Mouse (Mus musculus) cerebellum, adult 11 months (tissue): ENCODE measurements around the gene Gm21915.

ENCODE experiments used
- DNase-seq: peaks from one replicate; pipeline ENCODE4 v3.0.0; 2022

The Gm21915 gene

DNA sequence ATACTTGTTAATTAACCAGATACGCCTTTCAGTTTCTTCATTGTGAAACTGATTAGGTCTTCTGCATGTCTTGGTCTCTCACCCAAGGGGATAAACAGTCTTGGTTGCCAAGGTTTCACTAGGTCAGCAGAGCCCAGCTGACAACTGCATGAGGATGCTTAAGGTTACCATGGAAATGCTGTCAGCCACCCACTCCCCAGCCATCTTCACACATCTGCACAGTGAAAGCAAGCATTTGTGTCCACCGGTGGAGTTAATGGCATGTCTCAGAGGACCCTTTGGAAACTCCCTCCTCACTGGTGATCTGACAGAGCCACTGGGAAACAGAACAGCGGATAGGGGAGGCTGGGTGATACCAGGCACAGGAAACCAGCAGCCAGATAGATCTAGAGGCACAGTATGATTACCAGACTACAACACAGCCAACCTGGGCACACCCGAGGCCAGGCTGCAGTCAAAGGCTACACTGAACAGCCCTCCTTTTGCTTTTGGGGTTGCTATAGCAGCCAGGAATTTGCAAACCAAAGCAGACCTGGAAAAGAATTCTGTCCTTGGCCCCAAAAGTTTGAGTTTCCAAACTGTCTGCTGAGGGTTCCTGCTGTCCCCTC, 1.0 kb downstream of the Gm21915 start:
- no peak for DNase-seq

DNA sequence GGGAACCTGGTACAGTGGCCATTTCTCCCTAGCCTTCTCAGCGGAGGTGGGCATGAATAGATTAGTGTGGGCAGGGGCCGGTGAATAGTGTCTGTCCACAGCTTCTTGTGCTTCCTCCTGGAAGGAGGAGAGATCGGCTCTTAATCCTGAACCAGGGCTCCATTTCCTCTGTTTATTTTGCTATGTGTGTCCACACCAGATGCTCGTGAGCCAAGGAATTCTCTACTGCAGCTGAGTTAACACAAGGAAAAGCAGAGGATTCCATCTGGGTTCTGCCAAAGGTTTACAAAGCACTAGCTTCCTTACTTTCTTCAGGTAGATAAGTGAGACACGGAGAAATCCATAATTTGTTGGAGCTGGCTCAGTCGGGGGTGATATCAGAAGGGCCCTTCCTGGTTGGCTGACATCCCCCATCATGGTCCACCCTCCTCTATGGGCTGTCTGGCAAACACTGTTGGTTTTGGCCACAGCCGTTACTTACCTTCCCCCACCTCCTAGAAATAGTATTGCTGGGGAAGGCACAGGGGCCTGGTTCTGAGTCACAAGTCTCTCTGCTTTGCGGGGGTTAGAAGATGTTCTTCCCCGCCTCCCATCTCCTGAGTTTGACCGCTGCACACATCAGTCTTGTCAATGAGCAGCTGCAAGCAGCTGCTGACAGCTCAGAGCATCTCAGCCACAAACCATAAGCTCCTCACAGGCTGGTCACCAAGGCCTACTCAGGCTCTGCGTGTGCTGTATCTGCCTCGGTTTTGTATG, 5.0 kb downstream of the Gm21915 start:
- DNase-seq: no peak

DNA sequence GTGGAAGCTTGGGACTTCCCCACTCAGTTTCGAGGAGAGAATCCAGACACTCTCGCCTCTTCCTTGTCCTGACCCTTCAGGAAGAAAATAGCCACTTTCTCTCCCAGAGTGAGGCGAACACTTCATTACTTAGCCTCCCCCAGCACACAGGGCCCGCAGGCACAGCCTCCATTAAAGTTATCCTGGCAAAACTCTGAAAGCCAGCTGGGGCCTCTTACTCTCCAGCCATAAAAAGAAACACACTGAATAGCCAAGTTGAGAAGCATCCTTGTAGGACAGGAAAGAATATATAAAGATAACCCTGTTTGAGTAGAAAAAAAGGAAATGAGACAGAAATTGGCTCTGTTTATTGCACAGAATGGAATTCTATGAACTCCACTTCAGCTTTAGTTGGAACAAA, 8.2 kb downstream of the Gm21915 start:
- no peak for DNase-seq

GRCm38 (mm10) chr9:40685801-40686420, 15.5 kb downstream of the Gm21915 start, which contains the start of gene Clmp:
Gene Clmp (plus strand): TSS chr9:40685962.
- peak; percentile 52 for DNase-seq

DNA sequence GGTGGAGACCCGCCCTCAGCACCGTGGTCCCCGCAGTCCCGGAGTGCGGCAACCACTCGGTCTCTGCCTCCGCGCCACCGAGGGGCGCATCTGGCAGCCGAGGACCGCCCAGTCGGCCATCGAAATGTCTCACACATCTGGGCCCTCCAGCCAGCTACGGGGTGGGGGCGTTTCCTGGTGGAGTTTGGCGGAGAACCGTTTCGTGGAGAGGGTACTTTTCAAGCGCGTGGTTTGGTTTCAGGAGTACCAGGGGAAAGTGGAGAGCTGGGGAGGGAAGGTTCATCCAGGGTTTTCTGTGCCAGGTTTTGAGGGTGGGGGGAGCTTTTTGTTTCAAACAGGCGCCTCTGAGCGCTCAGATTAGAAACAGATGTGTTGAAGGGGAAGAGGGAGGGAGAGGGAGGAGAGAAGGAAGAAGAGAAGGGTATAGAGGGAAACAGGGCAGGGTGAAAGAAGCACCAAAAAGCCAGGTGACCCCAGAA, 16.0 kb downstream of the Gm21915 start:
- no peak for DNase-seq

- DNase-seq: no peak
These were observed 16.6 kb downstream of the Gm21915 start for GRCm38 (mm10) chr9:40687053-40687452.

DNA sequence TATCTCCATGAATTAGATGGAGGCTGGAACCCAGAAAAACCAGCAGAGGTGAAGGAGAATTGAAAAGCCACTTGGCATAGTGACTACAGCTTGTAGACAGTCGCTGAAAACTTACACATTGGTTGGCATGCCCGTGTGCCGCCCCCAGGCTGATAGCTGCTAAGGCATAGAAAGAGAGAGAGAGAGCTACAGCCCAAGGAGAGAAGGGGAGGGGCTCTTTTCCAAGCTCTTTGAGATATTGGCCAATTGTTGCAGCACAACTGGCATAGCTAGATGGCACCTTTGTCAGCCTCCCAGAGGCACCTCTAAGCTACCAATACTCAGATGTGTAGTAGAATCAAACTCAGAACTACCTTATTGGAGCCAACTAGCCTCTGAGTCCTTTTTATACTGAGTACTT, 17.1 kb downstream of the Gm21915 start:
- DNase-seq: no peak

- DNase-seq: no peak
These were observed 20.1 kb downstream of the Gm21915 start for GRCm38 (mm10) chr9:40690511-40690910.

GRCm38 (mm10) chr9:40693026-40693425, 22.6 kb downstream of the Gm21915 start:
- DNase-seq: no peak

DNA sequence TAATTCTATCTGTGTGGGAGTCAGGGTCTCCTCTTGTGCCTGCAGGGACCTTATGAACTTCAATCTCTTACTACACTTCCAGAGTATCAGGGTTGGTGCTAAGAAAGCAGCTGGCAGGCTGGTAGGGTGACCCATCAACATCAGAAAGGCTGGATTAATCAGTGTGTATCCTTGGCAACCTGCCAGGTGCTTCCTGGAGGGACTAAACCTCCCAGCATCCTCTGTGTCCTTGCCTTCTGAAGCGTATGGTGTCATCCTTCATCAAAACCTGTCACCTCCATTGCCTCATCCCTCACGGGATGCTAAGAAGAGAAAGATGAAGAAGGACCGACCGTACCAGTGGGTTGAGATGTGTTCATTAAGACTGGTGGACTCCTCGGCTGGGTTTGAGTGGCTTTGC, 23.4 kb downstream of the Gm21915 start:
- DNase-seq: peak; percentile 44

- DNase-seq: no peak
These were observed 23.9 kb downstream of the Gm21915 start for GRCm38 (mm10) chr9:40694284-40694683.

GRCm38 (mm10) chr9:40696086-40696485, 25.7 kb downstream of the Gm21915 start:
- DNase-seq: no peak

GRCm38 (mm10) chr9:40699194-40699593, 28.8 kb downstream of the Gm21915 start:
- no peak for DNase-seq

DNA sequence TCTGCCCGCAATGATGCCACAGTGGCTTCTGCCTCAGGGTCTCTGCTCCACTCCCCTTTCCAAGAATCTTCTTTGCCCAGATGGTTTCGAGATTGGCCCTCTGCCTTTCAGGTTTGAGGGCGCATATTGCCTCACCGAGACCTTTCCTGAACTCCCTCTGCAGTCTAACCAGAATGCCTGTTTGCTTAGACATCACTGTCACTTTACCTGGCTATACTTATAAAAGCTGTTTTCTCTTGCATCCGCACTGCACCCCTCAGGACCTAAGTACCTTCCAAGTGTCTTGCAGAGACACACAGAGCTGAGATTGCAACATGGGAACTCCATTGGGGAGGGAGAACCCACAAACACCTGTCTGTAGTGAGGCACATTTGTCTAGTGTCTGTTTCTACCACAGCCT, 29.8 kb downstream of the Gm21915 start:
- DNase-seq: no peak

DNA sequence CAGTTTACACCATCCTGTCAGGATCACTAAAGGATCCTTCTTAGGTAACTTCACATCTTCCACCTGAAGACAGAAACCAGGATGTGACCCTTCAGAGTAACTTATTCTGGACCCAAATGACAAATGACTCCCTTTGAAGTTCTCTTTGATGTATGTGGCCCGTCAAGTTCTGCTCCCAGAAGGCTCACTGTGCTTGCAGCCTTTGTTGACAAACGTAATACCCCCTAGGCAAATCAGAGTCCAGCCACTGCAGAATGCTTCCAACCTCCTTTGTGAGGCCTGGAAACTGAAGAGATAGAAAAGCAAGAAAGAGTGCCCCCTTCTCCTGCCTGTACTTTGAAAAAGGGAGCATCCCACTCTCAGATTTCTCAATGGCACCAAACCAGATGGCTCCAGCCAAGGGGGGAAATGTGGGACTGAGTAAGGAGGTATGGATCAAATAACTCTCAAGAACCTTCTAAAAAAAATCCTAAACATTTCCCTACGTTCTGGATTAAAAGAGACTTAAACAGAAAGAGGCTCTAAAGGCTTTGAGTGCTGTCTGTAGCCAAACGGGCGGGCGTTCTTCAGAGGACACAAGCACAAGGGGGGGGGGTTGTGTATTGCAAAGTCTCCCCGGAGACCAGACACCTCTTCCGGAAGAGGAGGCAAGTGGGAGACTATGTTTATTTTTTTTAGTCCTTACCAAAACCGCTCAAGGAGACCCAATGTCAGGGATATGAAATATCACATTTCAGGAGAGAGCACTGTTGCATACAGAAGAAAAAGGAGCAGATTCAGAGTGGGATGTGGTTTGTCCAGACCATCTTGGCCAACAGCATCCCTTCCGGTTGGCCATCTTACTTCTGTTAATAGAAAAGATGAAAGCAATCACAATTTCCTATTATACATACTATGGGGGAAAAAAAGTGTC, 34.2 kb downstream of the Gm21915 start:
- no peak for DNase-seq

DNA sequence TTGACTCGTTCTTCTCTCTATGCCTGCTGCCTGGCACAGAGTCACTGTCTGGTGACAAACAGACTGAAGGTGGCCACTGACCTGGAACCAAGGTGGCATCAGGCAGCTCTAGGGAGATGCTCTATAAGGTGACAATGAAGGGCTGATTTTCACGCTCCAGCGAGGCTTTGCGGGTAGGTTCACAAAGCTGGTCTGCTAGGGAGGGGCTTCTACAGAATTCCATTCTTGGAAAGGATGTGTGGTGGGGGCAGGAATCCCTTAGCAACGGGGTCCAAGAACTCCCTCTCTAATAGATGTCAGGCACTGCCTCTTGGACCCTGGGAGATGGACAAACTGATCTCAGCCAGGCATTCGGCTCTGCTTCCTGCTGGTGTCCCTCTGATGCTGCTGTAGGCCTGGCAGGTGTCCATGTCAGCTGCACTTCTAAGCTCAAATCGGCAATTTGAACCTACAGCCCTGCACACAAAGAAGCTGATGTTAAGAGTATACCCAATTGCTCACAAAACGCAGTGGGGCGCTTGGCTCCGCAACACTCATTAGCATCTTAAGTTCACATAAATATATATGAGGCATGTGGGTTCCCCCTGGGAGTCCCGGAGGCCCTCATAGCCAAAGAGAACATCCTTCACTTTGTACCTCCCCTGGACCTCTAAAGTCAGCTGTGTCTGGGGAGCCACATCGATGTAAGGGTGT, 38.2 kb downstream of the Gm21915 start:
- DNase-seq: no peak

GRCm38 (mm10) chr9:40709141-40709537, 38.7 kb downstream of the Gm21915 start:
- DNase-seq: no peak

GRCm38 (mm10) chr9:40709587-40709986, 39.2 kb downstream of the Gm21915 start:
- no peak for DNase-seq

DNA sequence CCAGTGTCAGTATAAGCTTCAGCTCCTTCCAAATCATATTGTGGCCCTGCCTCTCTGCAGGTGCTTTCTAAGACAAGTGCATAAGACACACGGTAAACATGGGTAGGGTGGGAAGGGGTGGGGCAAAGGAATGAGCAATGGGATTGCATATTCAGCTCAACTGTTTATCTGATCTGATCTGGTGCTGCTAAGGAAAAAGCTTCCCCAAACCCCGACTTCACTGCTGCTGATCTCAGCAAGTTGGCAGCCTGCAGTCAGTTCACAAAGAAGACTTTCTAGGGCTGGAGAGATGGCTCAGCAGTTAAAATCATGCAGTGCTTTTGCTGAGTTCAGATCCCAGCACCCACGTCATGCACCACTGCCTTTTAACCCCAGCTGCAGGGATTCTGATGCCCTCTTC, 39.6 kb downstream of the Gm21915 start:
- no peak for DNase-seq

GRCm38 (mm10) chr9:40711654-40712053, 41.2 kb downstream of the Gm21915 start:
- no peak for DNase-seq

DNA sequence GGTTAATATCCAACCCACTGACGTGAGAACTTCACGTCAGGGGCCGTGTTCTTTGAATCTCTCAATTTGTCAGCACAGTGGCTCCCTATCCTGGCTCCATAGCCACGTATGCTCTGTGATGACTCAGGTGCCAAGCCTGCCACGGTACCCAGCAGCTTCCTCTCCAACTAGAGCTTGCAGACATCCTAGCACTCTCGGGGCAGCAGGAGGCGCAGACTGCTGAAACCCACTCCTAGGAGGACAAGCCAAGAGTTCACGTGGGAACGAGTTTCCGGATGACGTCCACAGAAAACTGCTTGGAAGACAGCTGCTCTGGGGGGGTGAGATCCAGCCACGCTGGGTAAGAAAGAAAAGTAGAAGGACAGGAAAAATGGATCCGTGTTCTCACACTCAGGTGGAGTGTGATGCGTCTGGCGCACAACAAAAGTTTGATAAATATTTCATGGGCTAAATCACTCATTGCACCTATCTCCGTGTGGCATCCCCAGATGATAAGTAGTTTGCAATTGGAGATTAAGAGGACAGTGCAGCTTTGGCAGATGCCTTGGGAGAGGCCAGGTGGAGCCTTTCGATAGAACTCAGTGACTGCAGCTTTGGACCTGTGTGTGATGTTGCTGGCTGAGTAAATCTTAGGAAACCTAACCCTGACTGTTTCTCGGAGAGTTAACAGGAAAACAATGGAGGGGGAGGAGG, 46.9 kb downstream of the Gm21915 start:
- DNase-seq: peak; percentile 38

- DNase-seq: no peak
These were observed 47.4 kb downstream of the Gm21915 start for GRCm38 (mm10) chr9:40717875-40718185.
